Mouse (Mus musculus) brown adipose tissue, adult 24 weeks (tissue): ENCODE results near the gene Gm45234. TPM values are rescaled to one million over a fixed set of nuclear protein-coding genes. Genes with fewer than 3 reads are reported as not detected.

Experiments used
- H3K27ac ChIP-seq: fragments of 200-500 bp; replicated peaks from 2 replicates; pipeline ENCODE4 v1.5.1; 2012; ENCODE audit warnings: low read depth, mild to moderate bottlenecking, low read length
- H3K4me1 ChIP-seq: fragments of 200-500 bp; 2 replicates; pipeline ENCODE4 v1.6.1; 2012; ENCODE audit warnings: low read length, mixed read lengths; ENCODE audit not compliant: control insufficient read depth, insufficient read depth, insufficient read length
- H3K4me3 ChIP-seq: fragments of 200-500 bp; 2 replicates; pipeline ENCODE4 v1.5.1; 2012; ENCODE audit warnings: low read depth, mild to moderate bottlenecking, low read length, moderate library complexity; ENCODE audit not compliant: insufficient read depth
- polyA plus RNA-seq: library from polyadenylated mRNA; stranded (reverse); fragments of >200 nt; gene quantifications from 2 replicates; pipeline ENCODE4 v1.2.4, GENCODE M21; 2012; ENCODE audit not compliant: missing spikeins, insufficient read depth, insufficient read length

Gene Gm45234
- polyA plus RNA-seq, 1 experiment: not detected

GRCm38 (mm10) chr6:124779222-124779983, 23.6 kb upstream of the Gm45234 start, which contains the start of gene Lrrc23:
Lrrc23 (minus strand) TSS chr6:124779727.
- Histone ChIP-seq H3K27ac (no peak within 1 kb of the TSS), H3K4me3 (peak within 1 kb of the TSS; percentile 56), H3K4me1 (no peaks in the 10 kb centered on the region; the same call in 1 of the 2 replicates)

GRCm38 (mm10) chr6:124770511-124770910, 14.7 kb upstream of the Gm45234 start:
- Histone ChIP-seq H3K4me1 (no peaks in the 10 kb centered on the region), H3K4me3 (no peak overlapping the region), H3K27ac (no peak overlapping the region)

GRCm38 (mm10) chr6:124770013-124770412, 14.2 kb upstream of the Gm45234 start:
- H3K4me3 ChIP-seq: no peak overlapping the region
- H3K27ac ChIP-seq: no peak overlapping the region
- no peaks in the 10 kb centered on the region for H3K4me1 ChIP-seq

- Histone ChIP-seq H3K27ac (no peak within 1 kb of the TSS), H3K4me1 (no peaks in the 10 kb centered on the region), H3K4me3 (peak within 1 kb of the TSS; percentile 66)
Observed at GRCm38 (mm10) chr6:124769101-124769765, 13.4 kb upstream of the Gm45234 start, which contains the start of gene Eno2. Eno2 (minus strand) TSS chr6:124769673.

- H3K4me1 ChIP-seq: no peaks in the 10 kb centered on the region
- peak overlapping the region; percentile 66 for H3K4me3 ChIP-seq
- H3K27ac ChIP-seq: no peak overlapping the region
Observed at GRCm38 (mm10) chr6:124768704-124769044, 12.9 kb upstream of the Gm45234 start.

- Histone ChIP-seq H3K4me3 (peak overlapping the region; percentile 66; the same call in 1 of the 2 replicates), H3K27ac (no peak overlapping the region), H3K4me1 (no peaks in the 10 kb centered on the region)
Observed at GRCm38 (mm10) chr6:124767920-124768703, 12.3 kb upstream of the Gm45234 start.

GRCm38 (mm10) chr6:124767536-124767919, 11.7 kb upstream of the Gm45234 start:
- Histone ChIP-seq H3K27ac (no peak overlapping the region), H3K4me1 (no peaks in the 10 kb centered on the region)

GRCm38 (mm10) chr6:124765951-124766350, 10.1 kb upstream of the Gm45234 start:
- no peaks in the 10 kb centered on the region for H3K4me1 ChIP-seq
- H3K4me3 ChIP-seq: no peak overlapping the region

More at GRCm38 (mm10) chr6:124767536-124767919, 11.7 kb upstream of the Gm45234 start:
- H3K4me3 ChIP-seq: no peak overlapping the region

GRCm38 (mm10) chr6:124759259-124759658, 3.4 kb upstream of the Gm45234 start:
- Histone ChIP-seq H3K4me1 (peaks cover 11% of the 10 kb centered on the region), H3K27ac (peak overlapping the region; percentile 79), H3K4me3 (no peak overlapping the region)

More at GRCm38 (mm10) chr6:124765951-124766350, 10.1 kb upstream of the Gm45234 start:
- no peak overlapping the region for H3K27ac ChIP-seq

GRCm38 (mm10) chr6:124758849-124759232, 3.0 kb upstream of the Gm45234 start:
- Histone ChIP-seq H3K4me3 (no peak overlapping the region), H3K4me1 (peaks cover 11% of the 10 kb centered on the region)

GRCm38 (mm10) chr6:124757909-124758848, 2.4 kb upstream of the Gm45234 start:
- H3K4me3 ChIP-seq: peak overlapping the region; percentile 72
- peak overlapping the region; percentile 86 for H3K27ac ChIP-seq
- H3K4me1 ChIP-seq: peaks cover 13% of the 10 kb centered on the region

More at GRCm38 (mm10) chr6:124758849-124759232, 3.0 kb upstream of the Gm45234 start:
- H3K27ac ChIP-seq: peak overlapping the region; percentile 79

- Histone ChIP-seq H3K4me1 (peaks cover 13% of the 10 kb centered on the region), H3K4me3 (peak overlapping the region; percentile 72), H3K27ac (peak overlapping the region; percentile 39)
Observed at GRCm38 (mm10) chr6:124757351-124757880, 1.6 kb upstream of the Gm45234 start.

GRCm38 (mm10) chr6:124756652-124757350, 980 bp upstream of the Gm45234 start:
- Histone ChIP-seq H3K4me1 (peaks cover 13% of the 10 kb centered on the region), H3K27ac (peak overlapping the region; percentile 55), H3K4me3 (peak overlapping the region; percentile 72)
